Mouse (Mus musculus) layer of hippocampus, postnatal 10 days (tissue): ENCODE results near the gene Ppp1r27. TPM values are rescaled to one million over a fixed set of nuclear protein-coding genes. Genes with fewer than 3 reads are reported as not detected.
"Not testable (repeated sequence)": the region's sequence is repeated elsewhere in the genome, so short reads cannot be mapped to it uniquely, and the experiment has no call there.

Experiments used
- DNase-seq, 2 experiments: peaks; one replicate each; pipeline ENCODE4 v3.0.0; 2021; ENCODE audit warnings: low spot score in 2 of 2
- total RNA-seq, 2 experiments: library from RNA; stranded (reverse); gene quantifications; 2 replicates each; pipeline ENCODE4 v1.2.3; 2021

Ppp1r27 gene
- total RNA-seq, 2 experiments from 2014 or later, result not detected

GRCm38 (mm10) chr11:120575940-120576339 is 25.0 kb upstream of the Ppp1r27 start:
- DNase-seq, result no peak

GRCm38 (mm10) chr11:120575046-120575445 is 24.1 kb upstream of the Ppp1r27 start:
- no peak for DNase-seq

- no peak for DNase-seq
Observed at GRCm38 (mm10) chr11:120574278-120574600, 23.3 kb upstream of the Ppp1r27 start.

- peak in 1 of 2 experiments; percentile 22 for DNase-seq
Observed at GRCm38 (mm10) chr11:120573585-120574277, 22.8 kb upstream of the Ppp1r27 start.

GRCm38 (mm10) chr11:120572752-120573584 is 22.0 kb upstream of the Ppp1r27 start, which contains the start of gene P4hb:
P4hb (minus strand) TSS chr11:120573253.
- DNase-seq, result peak; percentile 99

GRCm38 (mm10) chr11:120572417-120572751 is 21.5 kb upstream of the Ppp1r27 start:
- no peak for DNase-seq

GRCm38 (mm10) chr11:120571754-120572416 is 21.0 kb upstream of the Ppp1r27 start:
- no peak for DNase-seq

GRCm38 (mm10) chr11:120571122-120571521 is 20.2 kb upstream of the Ppp1r27 start:
- no peak for DNase-seq

- DNase-seq, result no peak
Observed at GRCm38 (mm10) chr11:120568324-120568723, 17.4 kb upstream of the Ppp1r27 start.

GRCm38 (mm10) chr11:120565114-120565513 is 14.2 kb upstream of the Ppp1r27 start:
- no peak for DNase-seq

- DNase-seq, result no peak
Observed at GRCm38 (mm10) chr11:120562949-120563348, 12.0 kb upstream of the Ppp1r27 start.

GRCm38 (mm10) chr11:120560952-120561728 is 10.2 kb upstream of the Ppp1r27 start:
- DNase-seq, result no peak

GRCm38 (mm10) chr11:120558843-120559242 is 7.9 kb upstream of the Ppp1r27 start:
- not testable (repeated sequence) for DNase-seq

- no peak for DNase-seq
Observed at GRCm38 (mm10) chr11:120555260-120555659, 4.3 kb upstream of the Ppp1r27 start.

- DNase-seq, result no peak
Observed at GRCm38 (mm10) chr11:120554834-120555233, 3.9 kb upstream of the Ppp1r27 start.

GRCm38 (mm10) chr11:120552736-120553135 is 1.8 kb upstream of the Ppp1r27 start:
- no peak for DNase-seq

GRCm38 (mm10) chr11:120549986-120550809 is 734 bp downstream of the Ppp1r27 start:
- DNase-seq, result peak in 1 of 2 experiments; percentile 28

GRCm38 (mm10) chr11:120549168-120549945 is 1.6 kb downstream of the Ppp1r27 start, which contains the start of gene Mcrip1:
Mcrip1 (minus strand) TSS chr11:120549727.
- DNase-seq, result peak; percentile 90 to 95

GRCm38 (mm10) chr11:120548786-120549167 is 2.2 kb downstream of the Ppp1r27 start:
- no peak for DNase-seq
